ENCODE assay signal across 8 mouse cellular contexts in the genomic region with DNA sequence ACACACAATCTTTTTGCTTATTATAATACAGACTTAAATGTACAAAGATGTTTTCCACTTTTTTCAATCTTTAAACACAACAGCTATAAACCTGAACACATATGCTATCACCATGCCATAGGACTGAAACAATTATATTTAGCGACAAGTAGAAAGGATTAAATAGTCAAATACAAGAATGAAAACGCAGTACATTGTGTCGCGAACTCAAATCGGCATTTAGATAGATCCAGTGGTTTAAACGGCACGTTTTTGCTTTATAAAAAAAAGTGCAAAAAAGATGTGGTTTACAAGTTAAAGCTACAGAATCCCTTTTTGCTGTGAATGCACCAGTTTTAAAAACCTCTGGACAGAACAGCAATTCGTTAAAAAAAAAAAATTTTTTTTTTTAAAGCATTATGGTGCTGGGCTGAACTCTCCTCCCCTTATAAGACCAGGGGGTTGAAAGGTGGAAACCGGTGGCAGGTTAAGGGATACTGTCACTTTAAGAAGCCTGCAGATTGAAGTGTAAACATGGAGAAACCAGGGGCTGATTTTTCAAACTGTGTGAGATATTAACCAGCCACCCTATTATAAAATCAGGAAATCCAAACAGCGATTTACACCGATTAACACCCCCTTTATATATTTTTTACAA. TPM values are rescaled to one million over a fixed set of nuclear protein-coding genes. Genes with fewer than 3 reads are reported as not detected.
DNase-seq lines count a peak whose midpoint lies in the region; ATAC-seq and TF ChIP-seq lines count a peak whose summit lies in the region.

No protein-coding gene starts in this region.

- peak overlapping the region; percentile 68 for H3K4me2 ChIP-seq in hindbrain, embryonic 13.5 days
- peak overlapping the region; percentile 83 for H3K4me2 ChIP-seq in midbrain, embryonic 15.5 days

- no peaks in the 10 kb centered on the region for H3K36me3 ChIP-seq in kidney, adult 2 months (ENCODE audit: control insufficient read depth, insufficient read depth, low read length)
- no peaks in the 10 kb centered on the region for H3K36me3 ChIP-seq in hindbrain, embryonic 13.5 days
- no peaks in the 10 kb centered on the region for H3K36me3 ChIP-seq in midbrain, embryonic 15.5 days (replicated peaks)

- no peak overlapping the region for H3K27ac ChIP-seq in kidney, adult 2 months (ENCODE audit: insufficient read depth, low read depth, low read length)
- H3K27ac ChIP-seq in hindbrain, embryonic 13.5 days, result peak overlapping the region; percentile 92
- H3K27ac ChIP-seq in midbrain, embryonic 15.5 days, result peak overlapping the region; percentile 72

- no peak for TF ChIP-seq CTCF in kidney, adult 2 months (conservative IDR thresholded peaks at IDR 0.05; ENCODE audit: insufficient read depth, insufficient read length, low read depth, low read length)
- no peak for TF ChIP-seq CTCF in brain, embryonic 14.5 days (IDR thresholded peaks at IDR 0.05; ENCODE audit: borderline replicate concordance, extremely low read depth, insufficient read depth, insufficient read length)

- no peaks in the 10 kb centered on the region for H3K4me1 ChIP-seq in kidney, adult 2 months (ENCODE audit: control insufficient read depth, insufficient read depth, low read length)
- H3K4me1 ChIP-seq in hindbrain, embryonic 13.5 days (replicated peaks), result peaks cover 30% of the 10 kb centered on the region
- H3K4me1 ChIP-seq in midbrain, embryonic 15.5 days, result peaks cover 27% of the 10 kb centered on the region

- H3K9ac ChIP-seq in hindbrain, embryonic 13.5 days, result peak overlapping the region; percentile 81
- H3K9ac ChIP-seq in midbrain, embryonic 15.5 days, result peak overlapping the region; percentile 57

- no peak overlapping the region for H3K4me3 ChIP-seq in kidney, adult 2 months (ENCODE audit: insufficient read depth, low read depth, low read length)
- peak overlapping the region; percentile 100 for H3K4me3 ChIP-seq in hindbrain, embryonic 13.5 days
- H3K4me3 ChIP-seq in midbrain, embryonic 15.5 days, result peak overlapping the region; percentile 96

- DNase-seq in kidney, adult 2 months, result peak; percentile 36
- no peak for DNase-seq in kidney, postnatal 25 days
- peak; percentile 75 for DNase-seq in brain, embryonic 14.5 days (ENCODE audit: low read depth)
- no peak for DNase-seq in urinary bladder, adult 2 months (ENCODE audit: low spot score)
- DNase-seq in adrenal gland, postnatal 4 days (ENCODE audit: low spot score in 2 of 2), result no peak
- no peak for DNase-seq in adrenal gland, adult 2 months

- H3K27me3 ChIP-seq in kidney, adult 2 months (replicated peaks; ENCODE audit: control insufficient read depth, insufficient read depth, low read length), result no peaks in the 10 kb centered on the region
- H3K27me3 ChIP-seq in hindbrain, embryonic 13.5 days, result no peaks in the 10 kb centered on the region
- H3K27me3 ChIP-seq in midbrain, embryonic 15.5 days (replicated peaks), result no peaks in the 10 kb centered on the region

- ATAC-seq in hindbrain, embryonic 13.5 days (ENCODE audit: low FRiP score), result no peak
- no peak for ATAC-seq in midbrain, embryonic 15.5 days (replicated peaks)

- TF ChIP-seq POLR2A in kidney, adult 2 months (IDR thresholded peaks at IDR 0.05; ENCODE audit: low read depth, low read length), result no peak
- TF ChIP-seq POLR2A in brain, embryonic 14.5 days (IDR thresholded peaks at IDR 0.05; ENCODE audit: borderline replicate concordance, extremely low read depth, insufficient read depth, insufficient read length, poor library complexity, severe bottlenecking), result no peak

- WGBS in kidney, adult 2 months, result 4% methylated on average over 11 of the region's 11 CpGs
- WGBS in hindbrain, embryonic 13.5 days, result 5% methylated on average over 11 of the region's 11 CpGs
- 3% methylated on average over 11 of the region's 11 CpGs for WGBS in midbrain, embryonic 15.5 days

- no peaks in the 10 kb centered on the region for H3K9me3 ChIP-seq in hindbrain, embryonic 13.5 days
- no peaks in the 10 kb centered on the region for H3K9me3 ChIP-seq in midbrain, embryonic 15.5 days

RNA-seq across cellular contexts. Expression of gene Sox4, which starts 4.1 kb away (rescaled TPM):
- 7.8 and 10.0 TPM in 2 replicates for polyA plus RNA-seq in kidney, adult 2 months (2012; rRNA removed)
- 327 and 346 TPM in 2 replicates for polyA plus RNA-seq in brain, embryonic 14.5 days (2012; rRNA removed)
- 173 and 192 TPM in 2 replicates for polyA plus RNA-seq in hindbrain, embryonic 13.5 days (2015; fragmentation: Nextera tagmentation; extraction: Ambion mirVana)
- polyA plus RNA-seq in midbrain, embryonic 15.5 days (2015; fragmentation: Nextera tagmentation; extraction: Ambion mirVana), result 197 and 207 TPM in 2 replicates
- polyA plus RNA-seq in urinary bladder, adult 2 months (2012; rRNA removed), result 19.1 and 19.8 TPM in 2 replicates
- total RNA-seq in adrenal gland, postnatal 4 days (2021), result 10 to 100 TPM; 61.2 to 71.9 TPM
- total RNA-seq in adrenal gland, adult 2 months (2021), result 10 to 100 TPM; 14.3 to 27.9 TPM
- 39.9 and 45.9 TPM in 2 replicates for polyA plus RNA-seq in adrenal gland, adult 2 months (2012; rRNA removed)

Comparison
In these comparisons a context has a peak if more than half of its experiments do, and no peak if none do; other contexts are left out.
1. DNase-seq: peak in kidney, adult 2 months (single experiment) and brain, embryonic 14.5 days (single experiment); none in kidney, postnatal 25 days (0 of 2), urinary bladder, adult 2 months (single experiment), adrenal gland, postnatal 4 days (0 of 2) and adrenal gland, adult 2 months (single experiment).